Mouse (Mus musculus): ENCODE results near the gene Fermt3. TPM values are rescaled to one million over a fixed set of nuclear protein-coding genes. Genes with fewer than 3 reads are reported as not detected.

The Fermt3 gene
- polyA plus RNA-seq, 1 experiment from 2014 or later, result 13.0 TPM

- no peak overlapping the region for H3K9ac ChIP-seq (ENCODE audit: low read depth, low read length)
- H3K27ac ChIP-seq (ENCODE audit: low read length), result no peak overlapping the region
- H3K27me3 ChIP-seq (replicated peaks; ENCODE audit: control insufficient read depth, insufficient read depth, low read length), result no peaks in the 10 kb centered on the region
- no peaks in the 10 kb centered on the region; the same call in 1 of the 2 replicates for H3K4me1 ChIP-seq (ENCODE audit: control insufficient read depth, insufficient read depth, low read length)
- 90% methylated on average over 20 of the region's 20 CpGs for WGBS
- no peak overlapping the region for H3K4me3 ChIP-seq (ENCODE audit: low read length)
- H3K9me3 ChIP-seq (ENCODE audit: control insufficient read depth, low read length), result no peaks in the 10 kb centered on the region
- H3K4me2 ChIP-seq (ENCODE audit: low read depth, low read length), result no peak overlapping the region
- no peak for ATAC-seq
- H3K36me3 ChIP-seq (ENCODE audit: control insufficient read depth, insufficient read depth, low read length), result no peaks in the 10 kb centered on the region
Measured at GRCm38 (mm10) chr19:7014481-7015135, 4.7 kb downstream of the Fermt3 start.

- 88% methylated on average over 9 of the region's 9 CpGs for WGBS
- H3K4me2 ChIP-seq (ENCODE audit: low read depth, low read length), result no peak overlapping the region
Measured at GRCm38 (mm10) chr19:7013984-7014383, 5.3 kb downstream of the Fermt3 start.

GRCm38 (mm10) chr19:7012426-7012825 lies 6.8 kb downstream of the Fermt3 start:
- Histone ChIP-seq H3K4me1 (ENCODE audit: control insufficient read depth, insufficient read depth, low read length) (no peaks in the 10 kb centered on the region), H3K9ac (ENCODE audit: low read depth, low read length) (no peak overlapping the region), H3K27me3 (replicated peaks; ENCODE audit: control insufficient read depth, insufficient read depth, low read length) (no peaks in the 10 kb centered on the region), H3K36me3 (ENCODE audit: control insufficient read depth, insufficient read depth, low read length) (no peaks in the 10 kb centered on the region), H3K4me3 (ENCODE audit: low read length) (no peak overlapping the region), H3K4me2 (ENCODE audit: low read depth, low read length) (no peak overlapping the region), H3K9me3 (ENCODE audit: control insufficient read depth, low read length) (no peaks in the 10 kb centered on the region), H3K27ac (ENCODE audit: low read length) (no peak overlapping the region)
- 66% methylated on average over 4 of the region's 4 CpGs for WGBS
- peak; percentile 38; the same call in 1 of the 2 replicates for ATAC-seq

More at GRCm38 (mm10) chr19:7013984-7014383, 5.3 kb downstream of the Fermt3 start:
- Histone ChIP-seq H3K9ac (ENCODE audit: low read depth, low read length) (no peak overlapping the region), H3K9me3 (ENCODE audit: control insufficient read depth, low read length) (no peaks in the 10 kb centered on the region), H3K4me1 (ENCODE audit: control insufficient read depth, insufficient read depth, low read length) (no peaks in the 10 kb centered on the region; the same call in 1 of the 2 replicates), H3K27ac (ENCODE audit: low read length) (no peak overlapping the region), H3K36me3 (ENCODE audit: control insufficient read depth, insufficient read depth, low read length) (no peaks in the 10 kb centered on the region), H3K4me3 (ENCODE audit: low read length) (no peak overlapping the region), H3K27me3 (replicated peaks; ENCODE audit: control insufficient read depth, insufficient read depth, low read length) (no peaks in the 10 kb centered on the region)
- no peak for ATAC-seq

- 52% methylated on average over 9 of the region's 9 CpGs for WGBS
- peak; percentile 61 for ATAC-seq
- H3K9ac ChIP-seq (ENCODE audit: low read depth, low read length), result no peak overlapping the region
- H3K9me3 ChIP-seq (ENCODE audit: control insufficient read depth, low read length), result no peaks in the 10 kb centered on the region
- no peaks in the 10 kb centered on the region for H3K36me3 ChIP-seq (ENCODE audit: control insufficient read depth, insufficient read depth, low read length)
- H3K4me1 ChIP-seq (ENCODE audit: control insufficient read depth, insufficient read depth, low read length), result no peaks in the 10 kb centered on the region
- H3K4me2 ChIP-seq (ENCODE audit: low read depth, low read length), result no peak overlapping the region
- peak overlapping the region; percentile 72 for H3K27ac ChIP-seq (ENCODE audit: low read length)
- no peak overlapping the region for H3K4me3 ChIP-seq (ENCODE audit: low read length)
- no peaks in the 10 kb centered on the region for H3K27me3 ChIP-seq (replicated peaks; ENCODE audit: control insufficient read depth, insufficient read depth, low read length)
Measured at GRCm38 (mm10) chr19:7006892-7007593, 12.2 kb downstream of the Fermt3 start.

GRCm38 (mm10) chr19:6999360-7000063 lies 19.8 kb downstream of the Fermt3 start:
- ATAC-seq, result peak; percentile 64
- H3K27ac ChIP-seq (ENCODE audit: low read length), result peak overlapping the region; percentile 12; the same call in 1 of the 2 replicates

GRCm38 (mm10) chr19:6997721-6998290 lies 21.5 kb downstream of the Fermt3 start:
- Histone ChIP-seq H3K9ac (ENCODE audit: low read depth, low read length) (no peak overlapping the region), H3K4me2 (ENCODE audit: low read depth, low read length) (no peak overlapping the region), H3K36me3 (ENCODE audit: control insufficient read depth, insufficient read depth, low read length) (peaks cover 7% of the 10 kb centered on the region), H3K4me1 (ENCODE audit: control insufficient read depth, insufficient read depth, low read length) (peaks cover 32% of the 10 kb centered on the region), H3K27ac (ENCODE audit: low read length) (no peak overlapping the region), H3K27me3 (replicated peaks; ENCODE audit: control insufficient read depth, insufficient read depth, low read length) (no peaks in the 10 kb centered on the region), H3K9me3 (ENCODE audit: control insufficient read depth, low read length) (no peaks in the 10 kb centered on the region), H3K4me3 (ENCODE audit: low read length) (no peak overlapping the region)
- no peak for ATAC-seq
- WGBS, result 88% methylated on average over 9 of the region's 9 CpGs

More at GRCm38 (mm10) chr19:6999360-7000063, 19.8 kb downstream of the Fermt3 start:
- H3K4me3 ChIP-seq (ENCODE audit: low read length), result no peak overlapping the region
- peaks cover 23% of the 10 kb centered on the region for H3K4me1 ChIP-seq (ENCODE audit: control insufficient read depth, insufficient read depth, low read length)
- no peak overlapping the region for H3K9ac ChIP-seq (ENCODE audit: low read depth, low read length)
- H3K4me2 ChIP-seq (ENCODE audit: low read depth, low read length), result no peak overlapping the region
- WGBS, result 90% methylated on average over 19 of the region's 19 CpGs
- peaks cover 7% of the 10 kb centered on the region for H3K36me3 ChIP-seq (ENCODE audit: control insufficient read depth, insufficient read depth, low read length)
- no peaks in the 10 kb centered on the region for H3K27me3 ChIP-seq (replicated peaks; ENCODE audit: control insufficient read depth, insufficient read depth, low read length)
- no peaks in the 10 kb centered on the region for H3K9me3 ChIP-seq (ENCODE audit: control insufficient read depth, low read length)

- Histone ChIP-seq H3K27ac (ENCODE audit: low read length) (peak within 1 kb of the TSS; percentile 68), H3K4me1 (ENCODE audit: control insufficient read depth, insufficient read depth, low read length) (peaks cover 33% of the 10 kb centered on the region), H3K9ac (ENCODE audit: low read depth, low read length) (peak within 1 kb of the TSS; percentile 85), H3K4me2 (ENCODE audit: low read depth, low read length) (peak within 1 kb of the TSS; percentile 94), H3K9me3 (ENCODE audit: control insufficient read depth, low read length) (no peaks in the 10 kb centered on the region), H3K36me3 (ENCODE audit: control insufficient read depth, insufficient read depth, low read length) (peaks cover 7% of the 10 kb centered on the region), H3K4me3 (ENCODE audit: low read length) (peak within 1 kb of the TSS; percentile 73), H3K27me3 (replicated peaks; ENCODE audit: control insufficient read depth, insufficient read depth, low read length) (no peaks in the 10 kb centered on the region)
- peak; percentile 78 for ATAC-seq
- WGBS, result under 1% methylated on average over 24 of the region's 24 CpGs
Measured at GRCm38 (mm10) chr19:6996006-6996405, 23.3 kb downstream of the Fermt3 start, which contains the start of the genes Nudt22 and Trpt1. Nudt22 (minus strand) TSS chr19:6996117. Trpt1 (plus strand) TSS chr19:6996131.

- Histone ChIP-seq H3K9ac (ENCODE audit: low read depth, low read length) (peak overlapping the region; percentile 85), H3K27me3 (replicated peaks; ENCODE audit: control insufficient read depth, insufficient read depth, low read length) (no peaks in the 10 kb centered on the region), H3K27ac (ENCODE audit: low read length) (peak overlapping the region; percentile 53; the same call in 1 of the 2 replicates), H3K9me3 (ENCODE audit: control insufficient read depth, low read length) (no peaks in the 10 kb centered on the region), H3K36me3 (ENCODE audit: control insufficient read depth, insufficient read depth, low read length) (peaks cover 7% of the 10 kb centered on the region), H3K4me2 (ENCODE audit: low read depth, low read length) (peak overlapping the region; percentile 94), H3K4me3 (ENCODE audit: low read length) (peak overlapping the region; percentile 73), H3K4me1 (ENCODE audit: control insufficient read depth, insufficient read depth, low read length) (peaks cover 33% of the 10 kb centered on the region)
- WGBS, result 45% methylated on average over 21 of the region's 21 CpGs
- no peak for ATAC-seq
Measured at GRCm38 (mm10) chr19:6995255-6995991, 23.8 kb downstream of the Fermt3 start.

Measured in intestine, embryonic 16.5 days (tissue).